Mouse (Mus musculus): ENCODE measurements around the gene Atxn7l3b. TPM values are rescaled to one million over a fixed set of nuclear protein-coding genes. Genes with fewer than 3 reads are reported as not detected.
"Not testable (repeated sequence)": the region's sequence is repeated elsewhere in the genome, so short reads cannot be mapped to it uniquely, and the experiment has no call there.

Atxn7l3b gene
- total and polyA plus RNA-seq, 3 experiments: 34.0 to 55.4 (median 53.8) TPM

DNA sequence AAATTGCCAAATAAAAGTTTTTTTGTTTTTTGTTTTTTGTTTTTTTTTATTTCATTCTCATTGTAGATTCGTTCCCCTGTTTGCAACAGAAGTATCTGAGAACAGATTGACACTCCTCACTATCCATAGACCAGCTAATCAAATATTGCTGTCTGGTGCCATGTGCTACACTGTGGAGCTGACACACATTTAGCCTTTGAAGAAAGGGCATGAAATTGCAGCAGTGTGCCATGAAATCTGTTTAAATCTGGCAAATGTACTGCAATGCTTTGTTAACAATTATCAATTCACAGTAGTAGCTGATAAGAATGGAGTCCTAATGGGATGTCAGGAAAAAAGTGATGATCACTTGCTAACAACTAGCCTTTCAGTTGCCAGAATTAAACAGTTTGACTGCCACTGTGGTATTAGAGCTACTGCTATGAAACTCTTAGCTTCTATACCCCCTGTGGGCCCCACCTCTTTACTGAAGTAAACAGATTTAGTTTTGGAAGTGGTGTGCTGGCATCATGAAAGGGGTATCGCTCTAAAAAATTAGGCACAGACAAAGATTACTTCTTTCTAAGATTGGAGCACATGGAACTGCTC lies 41.3 kb upstream of the Atxn7l3b start:
- H3K27ac ChIP-seq (ENCODE audit: insufficient read depth, low read depth): no peak overlapping the region
- dilution Hi-C loops (cut with MboI; ENCODE audit: extremely low pct_ligation_motif_present, extremely low pct_unique_long_range_greater_than_20kb, low sequenced_read_pairs): no loop called here
- H3K36me3 ChIP-seq (replicated peaks in 1 of 2; ENCODE audit: control insufficient read depth in 1 of 2, insufficient read depth in 1 of 2, low read length in 1 of 2): no peaks in the 10 kb centered on the region
- H3K4me1 ChIP-seq (ENCODE audit: control insufficient read depth in 1 of 2, insufficient read depth in 2 of 2): no peaks in the 10 kb centered on the region
- no peak for DNase-seq (ENCODE audit: extremely low read depth)
- H3K9ac ChIP-seq (ENCODE audit: insufficient read depth, low read depth): no peak overlapping the region
- H3K9me3 ChIP-seq (replicated peaks; ENCODE audit: low read length): no peaks in the 10 kb centered on the region
- H3K4me2 ChIP-seq (ENCODE audit: insufficient read depth, low read depth, poor library complexity, severe bottlenecking): no peak overlapping the region
- H3K4me3 ChIP-seq (replicated peaks in 1 of 3; ENCODE audit: low read depth in 2 of 3, low read length in 2 of 3, poor library complexity in 1 of 3): no peak overlapping the region
- no peaks in the 10 kb centered on the region for H3K27me3 ChIP-seq (replicated peaks)
- H3K79me2 ChIP-seq (replicated peaks; ENCODE audit: control insufficient read depth, extremely low read depth, insufficient read depth, poor library complexity, severe bottlenecking): no peaks in the 10 kb centered on the region
- TF ChIP-seq MXI1 (IDR thresholded peaks at IDR 0.05; ENCODE audit: low read depth, low read length) (no peak), USF2 (conservative IDR thresholded peaks at IDR 0.05; ENCODE audit: low read depth, low read length) (no peak), RAD21 (IDR thresholded peaks at IDR 0.05; ENCODE audit: low read depth, low read length) (no peak), ZC3H11A (IDR thresholded peaks at IDR 0.05; ENCODE audit: low read depth, low read length) (no peak), POLR2A (IDR thresholded peaks at IDR 0.05; ENCODE audit: low read depth, low read length) (no peak), NRF1 (IDR thresholded peaks at IDR 0.05; ENCODE audit: low read depth, low read length) (no peak), ZKSCAN1 (IDR thresholded peaks at IDR 0.05; ENCODE audit: borderline replicate concordance, low read depth, low read length) (no peak), USF1 (IDR thresholded peaks at IDR 0.05; ENCODE audit: low read depth, low read length) (no peak), MYC (IDR thresholded peaks at IDR 0.05; ENCODE audit: low read depth, low read length) (no peak), POLR2AphosphoS2 (IDR thresholded peaks at IDR 0.05; ENCODE audit: low read depth, low read length) (no peak), PAX5 (IDR thresholded peaks at IDR 0.05; ENCODE audit: low read length) (no peak), TBP (conservative IDR thresholded peaks at IDR 0.05; ENCODE audit: low read depth, low read length) (no peak), JUND (conservative IDR thresholded peaks at IDR 0.05; ENCODE audit: low read depth, low read length) (no peak), ZMIZ1 (IDR thresholded peaks at IDR 0.05; ENCODE audit: low read depth, low read length) (no peak)
- in situ Hi-C loops (cut with MboI; ENCODE audit: low pct_ligation_motif_present, low pct_unique_long_range_greater_than_20kb, low sequenced_read_pairs): no loop called here

DNA sequence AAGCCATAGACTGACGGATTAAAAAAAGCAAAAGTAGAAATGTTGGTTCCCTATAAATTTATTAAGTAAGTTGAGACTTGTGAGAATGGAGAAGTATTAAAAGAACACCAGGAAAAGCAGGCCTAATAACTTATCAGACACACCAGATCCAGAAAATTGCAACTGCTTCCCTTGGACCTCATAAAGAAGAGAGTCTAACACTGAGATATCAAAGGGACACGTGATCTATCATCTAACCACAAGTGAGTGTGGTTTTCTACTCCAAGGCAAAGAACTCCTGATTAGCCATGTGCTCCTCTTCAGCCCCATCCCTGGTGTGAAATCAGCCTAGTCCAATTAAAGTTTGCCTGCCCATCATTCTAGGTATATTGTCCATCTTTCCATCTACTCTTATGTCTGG lies 38.8 kb upstream of the Atxn7l3b start:
- H3K27me3 ChIP-seq (replicated peaks): no peaks in the 10 kb centered on the region
- H3K27ac ChIP-seq (ENCODE audit: insufficient read depth, low read depth): no peak overlapping the region
- no peak overlapping the region for H3K4me3 ChIP-seq (replicated peaks in 1 of 3; ENCODE audit: low read depth in 2 of 3, low read length in 2 of 3, poor library complexity in 1 of 3)
- no peaks in the 10 kb centered on the region for H3K9me3 ChIP-seq (replicated peaks; ENCODE audit: low read length)
- DNase-seq (ENCODE audit: extremely low read depth): no peak
- dilution Hi-C loops (cut with MboI; ENCODE audit: extremely low pct_ligation_motif_present, extremely low pct_unique_long_range_greater_than_20kb, low sequenced_read_pairs) (no loop called here), in situ Hi-C loops (cut with MboI; ENCODE audit: low pct_ligation_motif_present, low pct_unique_long_range_greater_than_20kb, low sequenced_read_pairs) (no loop called here)
- H3K4me1 ChIP-seq (ENCODE audit: control insufficient read depth in 1 of 2, insufficient read depth in 2 of 2): no peaks in the 10 kb centered on the region
- no peak overlapping the region for H3K4me2 ChIP-seq (ENCODE audit: insufficient read depth, low read depth, poor library complexity, severe bottlenecking)
- H3K9ac ChIP-seq (ENCODE audit: insufficient read depth, low read depth): no peak overlapping the region
- TF ChIP-seq GABPA (IDR thresholded peaks at IDR 0.05; ENCODE audit: insufficient replicate concordance, low read depth, low read length) (no peak), HCFC1 (IDR thresholded peaks at IDR 0.05; ENCODE audit: low read depth, low read length) (no peak), ZNF384 (IDR thresholded peaks at IDR 0.05; ENCODE audit: low read depth, low read length) (no peak), MEF2A (IDR thresholded peaks at IDR 0.05; ENCODE audit: borderline replicate concordance, low read depth, low read length) (no peak), POLR2A (IDR thresholded peaks at IDR 0.05; ENCODE audit: low read depth, low read length) (no peak), ZMIZ1 (IDR thresholded peaks at IDR 0.05; ENCODE audit: low read depth, low read length) (no peak), EP300 (IDR thresholded peaks at IDR 0.05; ENCODE audit: low read length) (no peak), ZKSCAN1 (IDR thresholded peaks at IDR 0.05; ENCODE audit: borderline replicate concordance, low read depth, low read length) (no peak), CTCF (conservative IDR thresholded peaks at IDR 0.05 in 1 of 2, IDR thresholded peaks at IDR 0.05 in 1 of 2; ENCODE audit: low read depth in 2 of 2, low read length in 2 of 2) (no peak), E2F4 (IDR thresholded peaks at IDR 0.05; ENCODE audit: insufficient replicate concordance, low read depth, low read length) (no peak), SMC3 (IDR thresholded peaks at IDR 0.05; ENCODE audit: low read depth, low read length) (no peak), ETS1 (conservative IDR thresholded peaks at IDR 0.05; ENCODE audit: low read depth, low read length) (no peak), TCF12 (IDR thresholded peaks at IDR 0.05; ENCODE audit: low read depth, low read length) (no peak), PAX5 (IDR thresholded peaks at IDR 0.05; ENCODE audit: low read length) (no peak), UBTF (IDR thresholded peaks at IDR 0.05; ENCODE audit: low read depth, low read length) (no peak), MAZ (IDR thresholded peaks at IDR 0.05; ENCODE audit: low read depth, low read length) (no peak)
- H3K36me3 ChIP-seq (replicated peaks in 1 of 2; ENCODE audit: control insufficient read depth in 1 of 2, insufficient read depth in 1 of 2, low read length in 1 of 2): no peaks in the 10 kb centered on the region
- H3K79me2 ChIP-seq (replicated peaks; ENCODE audit: control insufficient read depth, extremely low read depth, insufficient read depth, poor library complexity, severe bottlenecking): no peaks in the 10 kb centered on the region

DNA sequence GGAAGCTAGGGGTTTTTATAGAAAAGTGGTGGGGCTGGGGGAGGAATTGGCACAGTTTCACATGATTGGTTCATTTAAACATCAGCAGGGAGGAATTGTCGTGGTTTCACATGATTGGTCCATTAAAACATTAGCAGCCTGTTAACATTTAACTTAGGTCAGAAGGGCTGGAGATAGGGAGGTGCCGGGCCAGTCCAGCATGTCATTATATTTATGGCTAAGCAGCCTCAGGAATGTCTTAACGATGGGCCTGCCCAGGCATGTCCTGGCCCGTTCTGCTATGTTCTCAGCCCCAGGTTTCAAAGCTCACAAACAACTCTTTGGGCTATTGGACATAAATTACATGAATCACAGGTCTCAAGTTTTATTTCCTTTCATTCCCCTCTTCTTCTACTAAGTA lies 33.4 kb upstream of the Atxn7l3b start:
- in situ Hi-C loops (cut with MboI; ENCODE audit: low pct_ligation_motif_present, low pct_unique_long_range_greater_than_20kb, low sequenced_read_pairs); H3K79me2 ChIP-seq (replicated peaks; ENCODE audit: control insufficient read depth, extremely low read depth, insufficient read depth, poor library complexity, severe bottlenecking); H3K27me3 ChIP-seq (replicated peaks); DNase-seq (ENCODE audit: extremely low read depth); H3K4me1 ChIP-seq (ENCODE audit: control insufficient read depth in 1 of 2, insufficient read depth in 2 of 2); H3K9me3 ChIP-seq (replicated peaks; ENCODE audit: low read length); H3K36me3 ChIP-seq (replicated peaks in 1 of 2; ENCODE audit: control insufficient read depth in 1 of 2, insufficient read depth in 1 of 2, low read length in 1 of 2); H3K9ac ChIP-seq (ENCODE audit: insufficient read depth, low read depth); H3K4me2 ChIP-seq (ENCODE audit: insufficient read depth, low read depth, poor library complexity, severe bottlenecking); H3K27ac ChIP-seq (ENCODE audit: insufficient read depth, low read depth); H3K4me3 ChIP-seq (replicated peaks in 1 of 3; ENCODE audit: low read depth in 2 of 3, low read length in 2 of 3, poor library complexity in 1 of 3); dilution Hi-C loops (cut with MboI; ENCODE audit: extremely low pct_ligation_motif_present, extremely low pct_unique_long_range_greater_than_20kb, low sequenced_read_pairs): not testable (repeated sequence)

Data from CH12.LX (cell line).